Mouse (Mus musculus) liver, embryonic 15.5 days (tissue): ENCODE data around the gene Nfic. TPM values are rescaled to one million over a fixed set of nuclear protein-coding genes. Genes with fewer than 3 reads are reported as not detected.

Experiments
- ATAC-seq: fragments of 200-750 bp; cut with Nextera tagmentation; 2 replicates; pipeline ENCODE4 v1.8.0; 2017; ENCODE audit warnings: moderate number of reproducible peaks, mild to moderate bottlenecking, moderate library complexity; ENCODE audit not compliant: insufficient read depth
- H3K27ac ChIP-seq: fragments of 300-500 bp; sonication (generic); replicated peaks from 2 replicates; pipeline ENCODE4 v1.5.1; 2015; ENCODE audit warnings: mild to moderate bottlenecking, inconsistent platforms
- H3K27me3 ChIP-seq: fragments of 300-500 bp; sonication (generic); 2 replicates; pipeline ENCODE4 v1.6.1; 2015; ENCODE audit warnings: mild to moderate bottlenecking, inconsistent platforms
- H3K36me3 ChIP-seq: fragments of 300-500 bp; sonication (generic); replicated peaks from 2 replicates; pipeline ENCODE4 v1.6.1; 2015; ENCODE audit warnings: moderate library complexity, mild to moderate bottlenecking, inconsistent platforms
- H3K4me1 ChIP-seq: fragments of 300-500 bp; sonication (generic); replicated peaks from 2 replicates; pipeline ENCODE4 v1.6.1; 2015; ENCODE audit warnings: inconsistent platforms
- H3K4me2 ChIP-seq: fragments of 300-500 bp; sonication (generic); 2 replicates; pipeline ENCODE4 v1.6.1; 2015; ENCODE audit warnings: moderate library complexity, mild to moderate bottlenecking, inconsistent platforms
- H3K4me3 ChIP-seq: fragments of 300-500 bp; sonication (generic); replicated peaks from 2 replicates; pipeline ENCODE4 v1.5.1; 2015; ENCODE audit warnings: mild to moderate bottlenecking, inconsistent platforms
- H3K9ac ChIP-seq: fragments of 300-500 bp; sonication (generic); 2 replicates; pipeline ENCODE4 v1.6.1; 2015; ENCODE audit warnings: moderate library complexity, mild to moderate bottlenecking, inconsistent platforms
- H3K9me3 ChIP-seq: fragments of 300-500 bp; sonication (generic); replicated peaks from 2 replicates; pipeline ENCODE4 v1.6.1; 2016; ENCODE audit warnings: inconsistent platforms
- WGBS: fragments of 180-500 bp; shearing (Covaris S2); methylation state at CpG from one replicate; pipeline ENCODE4 v1.1.7; 2015; ENCODE audit warnings: mixed read lengths; ENCODE audit not compliant: insufficient replicate concordance; 5-methylcytosine and 5-hydroxymethylcytosine counted together
- polyA plus RNA-seq: library from polyadenylated mRNA; unstranded; fragments of >200 nt; fragmentation: Nextera tagmentation; extraction: Ambion mirVana; gene quantifications from 2 replicates; pipeline ENCODE4 v1.2.1, GENCODE M21; 2015

Gene Nfic
- polyA plus RNA-seq, 1 experiment from 2014 or later, result 11.5 TPM

DNA sequence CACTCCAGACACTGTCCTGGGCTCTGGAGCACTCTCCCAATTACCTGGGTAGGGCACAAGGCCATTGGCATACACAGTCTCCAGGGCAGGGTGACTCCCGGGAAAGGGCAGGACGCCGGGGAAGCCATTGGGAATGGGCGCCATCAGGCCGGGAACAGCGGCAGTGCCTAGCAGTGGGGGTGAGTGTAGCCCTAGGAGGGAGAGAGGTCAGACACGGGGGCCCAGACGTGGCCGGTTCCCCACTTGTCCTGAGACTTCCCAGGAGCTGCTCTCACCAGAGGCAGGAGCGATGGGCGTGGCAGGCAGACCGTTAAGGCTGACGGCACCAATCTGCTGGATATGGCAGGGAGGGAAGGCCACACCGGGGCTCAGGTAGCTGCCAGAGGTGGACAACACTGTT is 11.4 kb upstream of the Nfic start:
- H3K4me2 ChIP-seq, result no peak overlapping the region
- H3K27ac ChIP-seq, result no peak overlapping the region
- H3K9ac ChIP-seq, result no peak overlapping the region
- H3K4me1 ChIP-seq, result peaks cover 24% of the 10 kb centered on the region
- no peaks in the 10 kb centered on the region for H3K36me3 ChIP-seq
- WGBS, result 57% methylated on average over 14 of the region's 14 CpGs
- H3K9me3 ChIP-seq, result no peaks in the 10 kb centered on the region
- H3K27me3 ChIP-seq, result peaks cover 100% of the 10 kb centered on the region
- no peak overlapping the region for H3K4me3 ChIP-seq
- no peak for ATAC-seq

DNA sequence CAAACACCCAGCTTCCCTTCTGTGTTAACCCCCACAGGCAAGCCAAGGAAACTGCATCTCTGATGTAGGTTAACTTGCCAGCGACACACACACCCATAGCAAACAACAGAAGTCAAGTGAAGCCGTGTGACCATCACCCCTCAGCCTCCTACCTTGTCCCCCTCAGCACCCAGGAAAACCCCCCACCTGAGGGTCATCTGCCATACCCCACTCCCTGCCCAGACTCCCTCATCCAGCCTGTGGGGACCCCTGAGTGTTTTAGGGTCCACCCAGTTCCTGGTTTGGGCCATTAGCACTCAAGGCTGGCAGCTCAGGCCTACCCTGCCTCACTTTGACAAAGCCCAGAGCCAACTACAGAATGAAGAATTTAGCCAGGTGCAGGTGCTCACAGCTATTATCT is 10.6 kb upstream of the Nfic start:
- Histone ChIP-seq H3K9ac (no peak overlapping the region), H3K36me3 (no peaks in the 10 kb centered on the region), H3K4me1 (peaks cover 28% of the 10 kb centered on the region), H3K27ac (no peak overlapping the region), H3K4me2 (no peak overlapping the region), H3K4me3 (no peak overlapping the region), H3K9me3 (no peaks in the 10 kb centered on the region), H3K27me3 (peaks cover 100% of the 10 kb centered on the region)
- ATAC-seq, result no peak
- WGBS, result 64% methylated on average over 2 of the region's 2 CpGs

DNA sequence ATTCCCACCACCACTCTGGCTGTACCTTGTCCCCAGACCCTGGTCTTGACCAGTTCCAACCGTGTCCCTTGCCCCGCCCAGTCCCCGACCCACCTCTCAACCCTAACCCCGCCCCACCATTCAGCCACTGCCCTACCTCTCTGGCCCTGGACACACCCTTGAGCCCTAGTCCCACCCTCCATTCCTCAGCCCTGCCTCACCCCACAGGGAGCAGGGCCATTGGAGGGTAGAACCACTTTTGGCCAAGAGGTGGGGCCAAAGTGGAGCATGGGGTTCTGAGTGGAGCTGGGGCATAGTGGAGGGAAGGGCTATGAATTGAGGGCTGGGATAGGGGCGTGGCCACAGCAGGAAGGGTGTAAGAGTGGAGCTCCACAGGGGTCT is 9.8 kb upstream of the Nfic start:
- H3K27me3 ChIP-seq, result peaks cover 100% of the 10 kb centered on the region
- peaks cover 28% of the 10 kb centered on the region for H3K4me1 ChIP-seq
- ATAC-seq, result peak; percentile 29; the same call in 1 of the 2 replicates
- peak overlapping the region; percentile 59; the same call in 1 of the 2 replicates for H3K4me2 ChIP-seq
- no peak overlapping the region for H3K4me3 ChIP-seq
- no peaks in the 10 kb centered on the region for H3K9me3 ChIP-seq
- no peak overlapping the region for H3K27ac ChIP-seq
- no peaks in the 10 kb centered on the region for H3K36me3 ChIP-seq
- 18% methylated on average over 5 of the region's 5 CpGs for WGBS
- H3K9ac ChIP-seq, result no peak overlapping the region

DNA sequence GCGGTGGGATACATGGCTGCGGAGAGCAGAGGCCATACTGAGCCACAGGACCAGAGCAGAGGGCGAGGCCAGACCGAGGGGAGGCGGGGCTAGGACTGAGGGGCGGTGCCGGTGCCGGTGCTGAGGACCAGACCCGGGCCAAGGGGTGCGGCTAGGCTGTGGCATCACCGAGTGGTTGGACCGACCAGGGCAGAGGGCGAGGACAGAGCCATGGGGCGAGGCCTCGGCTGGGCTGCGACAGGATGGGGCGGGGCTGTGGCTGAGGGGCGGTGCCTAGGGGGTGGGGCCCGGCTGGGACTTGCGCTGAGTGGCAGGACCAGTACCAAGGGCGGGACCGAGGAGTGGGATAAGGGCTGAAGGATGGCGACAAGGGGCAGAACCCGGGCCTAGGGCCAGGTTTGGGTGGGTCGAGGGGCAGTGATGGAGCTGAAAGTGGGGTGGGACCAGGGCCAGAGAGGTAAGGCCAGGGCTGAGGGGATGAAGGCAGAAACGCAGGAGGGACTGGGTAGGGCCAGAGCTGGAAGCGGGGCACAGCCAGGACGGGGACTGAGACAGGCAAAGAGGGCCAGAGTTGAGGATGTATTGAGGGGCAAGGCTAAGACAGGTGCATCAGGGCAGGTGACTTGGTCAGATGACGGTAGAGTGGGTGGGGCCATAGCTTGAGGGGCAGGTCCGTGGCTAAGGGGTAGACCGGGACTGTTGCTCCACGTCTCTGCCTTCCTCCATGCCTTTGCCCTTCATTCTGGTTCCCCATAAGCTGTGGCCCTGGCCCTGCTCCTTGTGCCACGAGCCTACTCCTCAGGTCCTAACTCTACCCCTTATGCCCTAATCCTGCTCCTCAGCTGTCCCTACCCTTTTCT is 9.2 kb upstream of the Nfic start:
- 2% methylated on average over 33 of the region's 33 CpGs for WGBS
- peak; percentile 79 for ATAC-seq
- H3K4me1 ChIP-seq, result peaks cover 28% of the 10 kb centered on the region
- peak overlapping the region; percentile 29 for H3K4me3 ChIP-seq
- H3K4me2 ChIP-seq, result peak overlapping the region; percentile 59
- no peak overlapping the region for H3K27ac ChIP-seq
- H3K9ac ChIP-seq, result no peak overlapping the region
- peaks cover 100% of the 10 kb centered on the region for H3K27me3 ChIP-seq
- no peaks in the 10 kb centered on the region for H3K9me3 ChIP-seq
- no peaks in the 10 kb centered on the region for H3K36me3 ChIP-seq

DNA sequence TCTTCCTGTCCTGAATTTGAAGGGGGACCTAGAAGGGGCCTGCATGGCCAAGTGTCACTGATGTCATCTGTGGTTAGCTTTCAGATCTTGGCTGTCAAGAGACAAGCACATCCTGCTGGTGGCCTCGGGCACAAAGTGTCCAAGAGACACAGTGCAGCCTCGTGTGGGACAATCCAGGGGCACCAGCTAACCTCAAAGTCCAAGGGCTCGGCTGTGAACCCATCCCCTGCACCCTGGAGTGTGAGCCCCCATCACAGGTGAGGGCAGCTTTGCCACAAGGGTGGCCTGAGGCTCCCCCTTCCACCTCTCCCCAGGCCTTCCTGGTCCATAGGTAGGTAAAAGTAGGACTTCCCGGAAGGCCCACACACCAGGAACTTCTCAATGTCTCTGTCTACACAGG is 8.1 kb upstream of the Nfic start:
- WGBS, result 32% methylated on average over 4 of the region's 4 CpGs
- H3K9ac ChIP-seq, result no peak overlapping the region
- H3K4me2 ChIP-seq, result no peak overlapping the region
- no peak overlapping the region for H3K27ac ChIP-seq
- no peaks in the 10 kb centered on the region for H3K9me3 ChIP-seq
- no peaks in the 10 kb centered on the region for H3K36me3 ChIP-seq
- no peak overlapping the region for H3K4me3 ChIP-seq
- H3K4me1 ChIP-seq, result peaks cover 28% of the 10 kb centered on the region
- ATAC-seq, result no peak
- H3K27me3 ChIP-seq, result peaks cover 100% of the 10 kb centered on the region

DNA sequence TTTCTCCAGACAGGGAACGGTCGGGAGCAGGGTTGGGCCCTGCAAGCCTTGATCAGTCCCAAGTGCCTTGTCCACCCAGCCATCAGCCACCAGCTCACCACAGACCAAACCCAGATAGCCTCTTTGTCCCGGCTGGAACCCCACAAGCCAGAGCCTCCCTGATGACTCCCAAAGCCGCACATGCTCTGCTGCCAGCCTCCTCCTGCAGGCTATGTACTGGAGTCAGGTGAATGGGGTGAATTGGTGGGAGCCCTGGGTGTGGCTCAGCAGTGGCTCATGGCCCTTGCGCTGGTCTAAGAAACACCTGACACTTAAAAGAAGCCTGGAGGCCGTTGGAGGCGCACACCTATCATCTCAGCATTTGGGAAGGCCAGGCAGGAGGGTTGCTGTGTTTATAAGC is 7.5 kb upstream of the Nfic start:
- Histone ChIP-seq H3K4me1 (peaks cover 28% of the 10 kb centered on the region), H3K9ac (no peak overlapping the region), H3K36me3 (no peaks in the 10 kb centered on the region), H3K4me2 (no peak overlapping the region), H3K9me3 (no peaks in the 10 kb centered on the region), H3K27ac (no peak overlapping the region), H3K4me3 (no peak overlapping the region), H3K27me3 (peaks cover 100% of the 10 kb centered on the region)
- no peak for ATAC-seq
- WGBS, result 66% methylated on average over 7 of the region's 7 CpGs

DNA sequence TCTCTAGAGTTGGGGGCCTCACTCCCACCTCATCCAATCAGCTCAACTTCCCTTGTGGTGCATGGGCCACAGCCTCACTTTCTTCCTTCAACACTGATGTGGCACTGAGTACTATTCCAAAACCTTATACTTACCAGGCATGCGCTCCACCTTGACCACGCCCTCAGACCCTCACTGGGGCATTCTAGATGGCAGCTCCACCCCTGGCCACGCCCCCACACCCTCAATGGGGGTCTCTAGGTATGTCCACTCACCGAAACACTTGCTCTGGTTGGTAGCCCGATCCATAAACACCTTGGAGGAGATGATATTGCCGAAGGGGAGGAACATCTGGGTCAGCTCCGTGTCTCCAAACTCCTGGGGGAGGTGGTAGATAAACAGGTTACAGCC is 7.0 kb upstream of the Nfic start:
- Histone ChIP-seq H3K4me1 (peaks cover 29% of the 10 kb centered on the region), H3K36me3 (no peaks in the 10 kb centered on the region), H3K4me2 (0 out of 2 replicates have a peak overlapping the region, but pooled peaks have one; percentile 18), H3K27me3 (peaks cover 100% of the 10 kb centered on the region), H3K4me3 (no peak overlapping the region), H3K9ac (no peak overlapping the region), H3K9me3 (no peaks in the 10 kb centered on the region), H3K27ac (no peak overlapping the region)
- no peak for ATAC-seq
- 33% methylated on average over 7 of the region's 7 CpGs for WGBS

DNA sequence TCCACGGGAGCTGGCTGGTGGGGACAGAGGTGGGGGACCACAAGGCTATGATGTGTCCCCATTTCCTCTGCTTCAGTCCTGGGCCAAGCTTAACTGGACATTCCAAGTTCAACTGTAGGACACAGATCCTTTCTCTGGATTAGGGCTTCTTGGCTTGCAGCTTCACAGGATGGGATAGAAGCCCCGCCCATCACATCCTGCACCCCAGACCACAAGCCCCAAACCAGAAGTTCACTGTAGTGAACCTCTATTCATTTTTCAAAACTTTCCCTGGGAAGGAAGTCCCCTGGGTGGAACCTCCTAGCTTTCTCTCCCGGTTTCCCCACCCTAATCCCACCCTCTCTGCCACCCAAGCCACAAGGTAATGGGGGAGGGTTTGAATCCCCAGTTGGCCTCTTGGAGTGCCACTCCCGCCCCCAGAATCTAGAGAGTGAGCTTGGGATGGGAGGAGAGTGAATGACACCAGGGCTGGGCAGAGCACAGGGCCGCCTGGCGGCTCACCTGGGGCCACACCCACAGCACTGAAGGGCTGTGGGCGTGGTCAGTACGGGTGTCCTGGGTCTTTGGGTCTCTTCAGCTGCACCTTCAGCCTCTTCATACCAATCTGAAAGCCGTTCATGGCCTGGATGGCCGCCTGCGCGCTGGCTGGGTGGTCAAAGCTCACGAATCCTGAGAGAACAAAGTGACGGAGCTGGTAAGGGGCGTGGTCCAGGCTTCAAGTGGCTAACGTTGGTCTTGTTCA is 6.4 kb upstream of the Nfic start:
- H3K4me1 ChIP-seq, result peaks cover 35% of the 10 kb centered on the region
- H3K36me3 ChIP-seq, result no peaks in the 10 kb centered on the region
- no peak overlapping the region for H3K9ac ChIP-seq
- H3K4me3 ChIP-seq, result no peak overlapping the region
- peaks cover 100% of the 10 kb centered on the region for H3K27me3 ChIP-seq
- no peaks in the 10 kb centered on the region for H3K9me3 ChIP-seq
- H3K27ac ChIP-seq, result no peak overlapping the region
- no peak for ATAC-seq
- H3K4me2 ChIP-seq, result peak overlapping the region; percentile 18; the same call in 1 of the 2 replicates
- 3% methylated on average over 16 of the region's 16 CpGs for WGBS

DNA sequence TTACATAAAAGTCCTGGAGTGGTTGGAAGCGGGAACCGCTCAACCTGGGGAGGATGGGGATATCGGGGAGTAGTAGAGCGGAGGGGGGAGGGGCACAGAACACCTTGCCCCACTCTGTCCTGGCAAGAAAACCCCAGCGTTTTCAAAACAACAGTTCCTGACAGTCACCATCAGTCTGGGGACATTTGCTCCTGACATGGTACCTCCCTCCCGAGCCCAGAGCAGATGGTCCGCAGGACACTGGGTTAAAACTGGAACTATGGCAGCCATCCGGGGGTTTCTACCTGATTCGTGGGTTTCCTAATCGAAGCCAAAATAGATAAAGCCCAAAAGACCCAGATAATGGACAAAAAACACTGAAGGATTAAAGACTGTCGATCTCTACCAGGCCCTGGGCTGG is 5.5 kb upstream of the Nfic start:
- Histone ChIP-seq H3K9ac (no peak overlapping the region), H3K36me3 (no peaks in the 10 kb centered on the region), H3K27me3 (peaks cover 100% of the 10 kb centered on the region), H3K9me3 (no peaks in the 10 kb centered on the region), H3K4me3 (no peak overlapping the region), H3K4me2 (no peak overlapping the region), H3K4me1 (peaks cover 37% of the 10 kb centered on the region), H3K27ac (no peak overlapping the region)
- no peak for ATAC-seq
- 31% methylated on average over 11 of the region's 11 CpGs for WGBS

DNA sequence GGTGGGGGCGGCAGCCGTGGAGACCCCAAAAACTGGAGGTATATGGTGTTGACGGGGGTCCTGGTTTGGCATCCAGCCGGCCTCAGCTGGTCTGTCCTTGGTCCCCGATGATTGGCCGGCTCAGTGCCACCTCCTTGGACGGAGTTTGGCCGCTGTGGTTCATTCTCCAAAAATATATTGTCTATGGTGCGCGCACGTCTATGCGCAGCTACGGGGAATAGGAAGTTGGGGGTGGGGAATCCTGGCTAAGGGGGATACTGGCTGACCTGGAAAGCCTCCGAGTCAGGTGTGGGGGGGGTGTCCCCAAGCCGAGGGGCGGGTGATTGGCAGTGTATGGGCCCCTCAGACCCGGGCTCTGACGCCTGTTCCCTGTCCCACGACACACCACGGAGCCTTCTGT is 5.0 kb upstream of the Nfic start:
- 19% methylated on average over 20 of the region's 20 CpGs for WGBS
- H3K27me3 ChIP-seq, result peaks cover 100% of the 10 kb centered on the region
- H3K9ac ChIP-seq, result no peak overlapping the region
- H3K36me3 ChIP-seq, result no peaks in the 10 kb centered on the region
- H3K4me2 ChIP-seq, result no peak overlapping the region
- H3K9me3 ChIP-seq, result no peaks in the 10 kb centered on the region
- H3K4me3 ChIP-seq, result no peak overlapping the region
- H3K4me1 ChIP-seq, result peaks cover 37% of the 10 kb centered on the region
- no peak overlapping the region for H3K27ac ChIP-seq
- no peak for ATAC-seq

DNA sequence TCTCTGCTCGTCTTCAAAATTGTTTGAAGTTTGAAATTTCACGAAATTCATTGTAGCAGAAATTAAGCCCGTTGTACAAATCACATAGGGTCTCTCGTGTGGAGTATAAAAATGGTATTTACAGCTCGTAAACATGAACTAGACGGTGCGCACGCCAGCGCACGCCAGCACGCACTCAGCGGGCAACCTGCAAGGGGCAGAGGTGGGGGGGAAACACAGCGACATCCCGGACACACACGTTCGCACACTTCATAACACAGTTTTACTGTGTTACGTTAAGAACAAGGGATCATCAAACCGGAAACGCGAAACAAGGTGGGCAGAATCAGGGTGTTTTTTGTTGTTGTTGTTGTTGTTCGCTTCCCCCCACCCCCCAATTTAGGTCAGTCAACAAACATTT is 4.0 kb upstream of the Nfic start:
- Histone ChIP-seq H3K27ac (no peak overlapping the region), H3K9ac (no peak overlapping the region), H3K4me1 (peaks cover 27% of the 10 kb centered on the region), H3K27me3 (peaks cover 100% of the 10 kb centered on the region), H3K4me3 (no peak overlapping the region), H3K4me2 (no peak overlapping the region), H3K36me3 (no peaks in the 10 kb centered on the region), H3K9me3 (no peaks in the 10 kb centered on the region)
- ATAC-seq, result no peak
- 59% methylated on average over 21 of the region's 21 CpGs for WGBS
